Mouse (Mus musculus): Measurements from ENCODE around the gene Gm44502. TPM values are rescaled to one million over a fixed set of nuclear protein-coding genes. Genes with fewer than 3 reads are reported as not detected.
A peak's percentile ranks its signal among the peaks of the same experiment; 100 is the strongest.

Gene Gm44502
- polyA plus RNA-seq, 1 experiment from 2014 or later = not detected

GRCm38 (mm10) chr15:89468577-89468976 is 39.1 kb upstream of the Gm44502 start:
- no peak overlapping the region for H3K4me2 ChIP-seq (replicated peaks; ENCODE audit: low read depth)
- H3K9ac ChIP-seq (ENCODE audit: low read length) = no peak overlapping the region
- TF ChIP-seq EP300 (optimal IDR thresholded peaks at IDR 0.05) = no peak
- peak; percentile 77 for TF ChIP-seq CTCF (IDR thresholded peaks at IDR 0.05; ENCODE audit: low read depth)
- 24% methylated on average over 2 of the region's 2 CpGs for WGBS
- no peaks in the 10 kb centered on the region for H3K4me1 ChIP-seq (replicated peaks; ENCODE audit: control insufficient read depth, insufficient read depth)
- DNase-seq (ENCODE audit: low spot score) = no peak
- no peaks in the 10 kb centered on the region for H3K36me3 ChIP-seq (ENCODE audit: control insufficient read depth, insufficient read depth, low read length)
- ATAC-seq (ENCODE audit: low FRiP score, low TSS enrichment) = no peak
- no peaks in the 10 kb centered on the region for H3K9me3 ChIP-seq (ENCODE audit: control insufficient read depth, low read length)
- H3K4me3 ChIP-seq (ENCODE audit: low read depth, low read length) = no peak overlapping the region
- H3K27me3 ChIP-seq (ENCODE audit: control insufficient read depth, insufficient read depth, low read length) = no peaks in the 10 kb centered on the region
- no peak overlapping the region for H3K27ac ChIP-seq (replicated peaks)

GRCm38 (mm10) chr15:89465052-89465451 is 35.6 kb upstream of the Gm44502 start:
- Histone ChIP-seq H3K4me1 (replicated peaks; ENCODE audit: control insufficient read depth, insufficient read depth) (no peaks in the 10 kb centered on the region), H3K9ac (ENCODE audit: low read length) (no peak overlapping the region), H3K4me2 (replicated peaks; ENCODE audit: low read depth) (no peak overlapping the region), H3K27ac (replicated peaks) (no peak overlapping the region), H3K27me3 (ENCODE audit: control insufficient read depth, insufficient read depth, low read length) (no peaks in the 10 kb centered on the region), H3K36me3 (ENCODE audit: control insufficient read depth, insufficient read depth, low read length) (no peaks in the 10 kb centered on the region), H3K9me3 (ENCODE audit: control insufficient read depth, low read length) (no peaks in the 10 kb centered on the region), H3K4me3 (ENCODE audit: low read depth, low read length) (no peak overlapping the region)
- TF ChIP-seq CTCF (IDR thresholded peaks at IDR 0.05; ENCODE audit: low read depth) = no peak
- no peak for TF ChIP-seq EP300 (optimal IDR thresholded peaks at IDR 0.05)
- DNase-seq (ENCODE audit: low spot score) (no peak), ATAC-seq (ENCODE audit: low FRiP score, low TSS enrichment) (no peak)
- 9% methylated on average over 1 of the region's 1 CpGs for WGBS

GRCm38 (mm10) chr15:89463334-89464235 is 34.1 kb upstream of the Gm44502 start:
- Histone ChIP-seq H3K4me3 (ENCODE audit: low read depth, low read length) (no peak overlapping the region), H3K9ac (ENCODE audit: low read length) (no peak overlapping the region), H3K36me3 (ENCODE audit: control insufficient read depth, insufficient read depth, low read length) (no peaks in the 10 kb centered on the region), H3K27ac (replicated peaks) (no peak overlapping the region), H3K9me3 (ENCODE audit: control insufficient read depth, low read length) (no peaks in the 10 kb centered on the region), H3K4me2 (replicated peaks; ENCODE audit: low read depth) (no peak overlapping the region), H3K4me1 (replicated peaks; ENCODE audit: control insufficient read depth, insufficient read depth) (no peaks in the 10 kb centered on the region), H3K27me3 (ENCODE audit: control insufficient read depth, insufficient read depth, low read length) (no peaks in the 10 kb centered on the region)
- 41% methylated on average over 5 of the region's 5 CpGs for WGBS
- no peak for TF ChIP-seq EP300 (optimal IDR thresholded peaks at IDR 0.05)
- peak; percentile 46 for TF ChIP-seq CTCF (IDR thresholded peaks at IDR 0.05; ENCODE audit: low read depth)
- ATAC-seq (ENCODE audit: low FRiP score, low TSS enrichment) (no peak), DNase-seq (ENCODE audit: low spot score) (no peak)

GRCm38 (mm10) chr15:89462176-89462575 is 32.7 kb upstream of the Gm44502 start:
- 71% methylated on average over 7 of the region's 7 CpGs for WGBS
- Histone ChIP-seq H3K9ac (ENCODE audit: low read length) (no peak overlapping the region), H3K27ac (replicated peaks) (no peak overlapping the region), H3K36me3 (ENCODE audit: control insufficient read depth, insufficient read depth, low read length) (no peaks in the 10 kb centered on the region), H3K27me3 (ENCODE audit: control insufficient read depth, insufficient read depth, low read length) (no peaks in the 10 kb centered on the region), H3K9me3 (ENCODE audit: control insufficient read depth, low read length) (no peaks in the 10 kb centered on the region), H3K4me1 (replicated peaks; ENCODE audit: control insufficient read depth, insufficient read depth) (no peaks in the 10 kb centered on the region), H3K4me3 (ENCODE audit: low read depth, low read length) (no peak overlapping the region), H3K4me2 (replicated peaks; ENCODE audit: low read depth) (no peak overlapping the region)
- DNase-seq (ENCODE audit: low spot score) (no peak), ATAC-seq (ENCODE audit: low FRiP score, low TSS enrichment) (no peak)
- TF ChIP-seq EP300 (optimal IDR thresholded peaks at IDR 0.05) (no peak), CTCF (IDR thresholded peaks at IDR 0.05; ENCODE audit: low read depth) (no peak)

GRCm38 (mm10) chr15:89461321-89461720 is 31.8 kb upstream of the Gm44502 start:
- no peaks in the 10 kb centered on the region for H3K4me1 ChIP-seq (replicated peaks; ENCODE audit: control insufficient read depth, insufficient read depth)
- WGBS = 72% methylated on average over 15 of the region's 15 CpGs
- no peak overlapping the region for H3K9ac ChIP-seq (ENCODE audit: low read length)
- DNase-seq (ENCODE audit: low spot score) = no peak
- no peak overlapping the region for H3K4me3 ChIP-seq (ENCODE audit: low read depth, low read length)
- no peak for ATAC-seq (ENCODE audit: low FRiP score, low TSS enrichment)
- H3K27ac ChIP-seq (replicated peaks) = no peak overlapping the region
- no peaks in the 10 kb centered on the region for H3K27me3 ChIP-seq (ENCODE audit: control insufficient read depth, insufficient read depth, low read length)
- TF ChIP-seq CTCF (IDR thresholded peaks at IDR 0.05; ENCODE audit: low read depth) (no peak), EP300 (optimal IDR thresholded peaks at IDR 0.05) (no peak)
- no peaks in the 10 kb centered on the region for H3K9me3 ChIP-seq (ENCODE audit: control insufficient read depth, low read length)
- no peaks in the 10 kb centered on the region for H3K36me3 ChIP-seq (ENCODE audit: control insufficient read depth, insufficient read depth, low read length)
- H3K4me2 ChIP-seq (replicated peaks; ENCODE audit: low read depth) = no peak overlapping the region

- TF ChIP-seq EP300 (optimal IDR thresholded peaks at IDR 0.05) (no peak), CTCF (IDR thresholded peaks at IDR 0.05; ENCODE audit: low read depth) (no peak)
- H3K4me2 ChIP-seq (replicated peaks; ENCODE audit: low read depth) = no peak overlapping the region
- H3K36me3 ChIP-seq (ENCODE audit: control insufficient read depth, insufficient read depth, low read length) = no peaks in the 10 kb centered on the region
- no peak overlapping the region for H3K27ac ChIP-seq (replicated peaks)
- no peaks in the 10 kb centered on the region for H3K27me3 ChIP-seq (ENCODE audit: control insufficient read depth, insufficient read depth, low read length)
- no peaks in the 10 kb centered on the region for H3K4me1 ChIP-seq (replicated peaks; ENCODE audit: control insufficient read depth, insufficient read depth)
- ATAC-seq (ENCODE audit: low FRiP score, low TSS enrichment) (no peak), DNase-seq (ENCODE audit: low spot score) (no peak)
- no peak overlapping the region for H3K4me3 ChIP-seq (ENCODE audit: low read depth, low read length)
- H3K9me3 ChIP-seq (ENCODE audit: control insufficient read depth, low read length) = no peaks in the 10 kb centered on the region
- no peak overlapping the region for H3K9ac ChIP-seq (ENCODE audit: low read length)
- 59% methylated on average over 10 of the region's 10 CpGs for WGBS
These were observed 30.8 kb upstream of the Gm44502 start for GRCm38 (mm10) chr15:89460298-89460697.

All from stomach, postnatal 0 days (tissue).